Mouse (Mus musculus): ENCODE results near the gene Scarb1.
A peak's percentile ranks its signal among the peaks of the same experiment; 100 is the strongest.
"Not testable (repeated sequence)": the region's sequence is repeated elsewhere in the genome, so short reads cannot be mapped to it uniquely, and the experiment has no call there.

Scarb1 gene

DNA sequence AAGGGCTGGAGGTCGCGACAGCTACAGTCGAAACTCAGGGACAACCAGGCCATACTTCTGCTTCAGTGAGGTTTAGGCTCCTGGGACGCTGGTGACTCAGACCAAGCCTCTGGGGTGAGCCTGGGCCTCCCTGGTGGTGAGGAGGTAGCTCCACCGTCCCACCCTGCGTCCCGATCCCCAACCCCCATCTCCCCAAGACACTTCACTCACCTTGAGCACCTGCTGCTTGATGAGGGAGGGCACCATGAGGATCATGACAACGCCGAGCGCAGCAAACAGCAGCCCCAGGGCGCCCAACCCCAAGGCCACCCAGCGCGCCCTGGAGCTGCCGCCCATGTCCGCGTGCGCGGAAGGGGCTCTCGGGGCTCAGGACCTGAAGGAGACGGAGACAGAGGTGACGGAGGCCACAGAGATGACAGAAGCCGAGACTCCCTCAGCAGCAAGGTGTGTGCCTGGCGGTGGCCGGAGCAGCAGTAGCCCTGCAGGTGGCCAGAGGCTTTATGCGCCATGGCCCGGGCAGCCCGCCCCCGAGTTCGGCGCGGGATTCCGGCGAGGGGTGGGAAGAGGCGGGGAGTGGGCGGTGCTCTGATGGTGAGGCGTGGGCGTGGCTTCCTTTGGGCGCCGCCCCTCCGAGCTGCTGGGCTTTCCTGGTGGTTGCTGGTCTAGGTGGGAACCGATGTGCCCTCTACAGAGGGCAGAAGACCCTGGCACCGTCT lies at the start of gene Scarb1:
Scarb1 (minus strand) TSS at position 548 of the 716 bp plus-strand sequence.
- DNase-seq: peak; percentile 77 to 80

DNA sequence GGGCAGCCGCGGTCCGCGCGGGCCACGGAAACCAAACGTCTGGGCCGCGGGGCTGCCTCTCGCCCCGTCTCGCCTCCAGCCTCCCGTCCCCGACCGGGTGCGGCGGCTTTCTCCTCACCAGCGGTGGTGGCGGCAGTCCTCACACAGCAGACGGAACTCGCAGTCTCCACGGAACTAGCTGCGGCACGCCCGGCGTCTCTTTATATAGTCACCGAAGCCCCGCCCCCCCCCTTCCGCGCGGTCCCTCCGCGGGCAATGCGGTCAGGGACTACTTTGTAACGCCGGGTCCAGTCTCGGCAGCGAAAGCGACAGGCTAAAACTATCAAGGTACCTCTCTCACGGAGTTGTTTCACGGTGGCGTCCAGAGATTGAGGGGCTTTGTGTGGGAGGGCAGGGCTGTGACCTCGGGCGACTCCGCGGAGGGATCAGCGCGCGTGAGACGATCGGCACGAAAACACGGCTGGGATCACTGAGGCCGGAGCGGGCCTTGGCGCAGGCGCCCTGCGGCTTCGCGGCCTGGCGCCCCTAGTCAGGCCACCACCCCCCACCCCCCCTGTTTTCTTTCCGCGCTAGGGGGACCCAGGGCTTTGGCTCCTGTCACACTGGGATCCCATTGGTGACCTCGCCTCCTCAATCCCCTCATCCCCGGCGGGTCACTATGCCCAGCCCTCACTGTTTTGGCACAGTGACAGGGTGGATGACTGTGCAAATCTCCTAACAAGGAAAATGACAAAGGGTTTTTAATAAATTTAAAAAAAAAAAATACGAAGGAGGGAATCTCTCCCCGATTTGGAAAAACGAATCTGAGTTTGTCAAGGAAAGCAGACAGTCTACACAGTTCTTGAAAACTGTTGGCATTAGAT lies 48.9 kb upstream of the Scarb1 start, which contains the start of gene Ubc:
Ubc (minus strand) TSS at position 624 of the 863 bp plus-strand sequence.
- peak; percentile 93 for DNase-seq

DNA sequence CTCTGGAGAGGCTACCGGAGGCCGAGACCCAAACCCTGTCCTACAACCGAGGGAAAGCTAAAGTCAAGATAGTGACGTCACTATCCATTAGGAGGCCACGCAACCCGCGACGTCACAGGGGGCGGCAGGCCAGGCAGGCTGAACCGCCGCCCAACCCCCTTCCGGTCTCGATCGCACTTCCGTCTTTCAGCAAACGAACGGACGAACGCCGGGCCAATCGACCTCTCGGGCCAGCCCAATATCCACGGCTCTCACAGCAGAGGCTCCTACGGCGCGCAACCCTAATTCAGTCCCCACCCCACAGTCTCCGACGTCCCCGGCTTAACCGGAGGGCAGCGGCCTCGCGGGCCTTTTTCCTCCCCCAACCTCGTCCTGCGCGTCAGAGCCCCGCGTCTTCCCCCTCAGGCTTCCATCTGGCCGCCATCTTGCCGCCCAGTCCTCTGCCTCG lies 48.3 kb upstream of the Scarb1 start, which contains the start of gene Gm10382:
Gm10382 (plus strand) TSS at position 192 of the 448 bp plus-strand sequence.
- peak; percentile 86 to 92 for DNase-seq

DNA sequence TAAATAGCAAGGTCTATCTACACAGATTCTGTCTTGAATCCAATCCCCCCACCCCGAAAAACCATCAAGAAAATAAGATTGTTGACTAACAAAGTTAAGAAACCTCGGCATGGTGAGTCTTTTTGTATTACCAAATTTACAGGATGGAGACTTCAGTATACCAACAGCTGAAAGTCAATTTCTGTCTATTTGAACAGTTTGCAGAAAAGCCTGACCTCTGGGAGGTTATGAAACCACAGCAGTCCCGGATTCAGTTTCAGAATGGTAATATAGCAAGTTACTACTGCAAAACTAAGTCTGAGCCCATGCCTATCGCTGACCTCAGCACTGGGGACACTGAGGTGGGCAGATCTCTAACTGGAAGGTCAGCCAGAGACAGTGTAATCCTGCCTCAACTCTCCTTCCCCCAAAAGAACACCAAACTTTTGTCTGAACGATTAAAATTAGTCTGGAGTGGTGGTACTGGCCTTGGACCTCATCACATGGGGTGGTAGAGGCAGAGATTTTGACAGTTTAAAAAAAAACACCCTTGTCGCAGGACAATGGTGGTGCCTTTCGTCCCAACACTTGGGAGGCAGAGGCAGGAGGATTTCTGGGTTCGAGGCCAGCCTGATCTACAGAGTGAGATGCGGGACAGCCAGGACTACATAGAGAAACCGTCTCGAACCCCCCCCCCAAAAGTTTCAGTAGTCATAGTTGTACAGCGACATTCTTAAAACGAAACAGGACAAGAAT lies 47.6 kb upstream of the Scarb1 start:
- no peak for DNase-seq

DNA sequence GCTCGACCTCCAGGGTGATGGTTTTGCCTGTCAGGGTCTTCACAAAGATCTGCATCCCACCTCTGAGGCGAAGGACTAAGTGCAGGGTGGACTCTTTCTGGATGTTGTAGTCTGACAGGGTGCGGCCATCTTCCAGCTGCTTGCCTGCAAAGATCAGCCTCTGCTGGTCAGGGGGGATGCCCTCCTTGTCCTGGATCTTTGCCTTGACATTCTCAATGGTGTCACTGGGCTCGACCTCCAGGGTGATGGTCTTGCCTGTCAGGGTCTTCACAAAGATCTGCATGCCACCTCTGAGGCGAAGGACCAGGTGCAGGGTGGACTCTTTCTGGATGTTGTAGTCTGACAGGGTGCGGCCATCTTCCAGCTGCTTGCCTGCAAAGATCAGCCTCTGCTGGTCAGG lies 46.4 kb upstream of the Scarb1 start:
- DNase-seq: not testable (repeated sequence)

DNA sequence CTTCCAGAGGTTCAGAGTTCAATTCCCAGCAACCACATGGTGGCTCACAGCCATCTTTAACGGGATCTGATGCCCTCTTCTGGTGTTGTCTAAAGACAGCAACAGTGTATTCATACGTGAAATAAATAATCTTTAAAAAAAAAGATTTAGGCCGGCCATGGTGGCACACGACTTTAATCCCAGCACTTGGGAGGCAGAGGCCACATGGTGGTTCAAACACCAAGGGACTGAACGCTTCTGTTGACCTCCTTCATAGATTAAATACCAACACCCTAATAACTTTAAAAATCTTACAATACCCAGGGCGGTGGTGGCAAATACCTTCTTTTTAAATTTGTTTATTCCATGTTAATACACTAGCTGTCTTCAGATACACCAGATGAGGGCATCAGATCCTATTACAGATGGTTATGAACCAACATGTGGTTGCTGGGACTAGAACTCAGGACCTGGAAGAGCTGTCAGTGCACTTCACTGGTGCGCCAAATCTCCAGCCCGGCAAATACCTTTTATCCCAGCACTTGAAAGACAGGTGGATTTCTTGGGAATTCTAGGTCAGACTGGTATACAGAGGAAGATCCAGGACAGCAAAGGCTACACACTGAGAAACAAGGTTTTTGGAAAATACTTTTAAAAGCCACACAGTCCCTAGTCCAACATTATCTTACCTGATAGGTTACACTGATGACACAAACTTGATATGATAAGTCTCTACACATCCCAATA lies 44.5 kb upstream of the Scarb1 start:
- DNase-seq: peak in 1 of 2 experiments; percentile 8

DNA sequence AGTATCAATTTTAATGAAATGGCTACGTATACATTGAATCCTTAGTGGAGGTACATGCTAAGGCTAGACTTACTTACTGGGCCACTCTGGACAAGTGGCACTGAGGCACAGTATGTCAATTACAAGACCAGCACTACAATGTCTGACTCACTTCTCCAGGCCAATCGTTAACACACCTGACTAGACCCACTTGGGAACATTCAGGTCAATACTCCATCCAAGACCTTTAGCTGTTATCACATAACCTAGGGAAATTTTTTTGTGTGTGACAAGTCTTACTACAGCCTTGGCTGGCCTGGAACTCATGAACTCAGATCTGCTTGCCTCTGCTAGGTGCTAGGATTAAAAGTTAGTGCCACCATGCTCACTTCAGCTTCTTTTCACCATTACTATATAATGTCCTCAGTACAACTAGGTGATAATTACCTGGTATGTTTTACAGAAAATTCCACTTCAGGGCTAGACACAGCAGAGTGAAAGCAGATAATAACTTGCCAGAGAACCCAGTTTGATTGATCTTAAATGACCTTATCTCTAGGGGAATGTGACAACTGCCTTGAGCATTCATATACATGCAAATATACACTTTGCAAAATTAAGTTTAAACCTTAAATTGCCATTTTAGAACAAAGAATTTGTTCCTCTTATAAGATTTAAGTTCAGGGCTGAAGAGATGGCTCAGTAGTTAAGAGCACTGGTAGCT lies 43.8 kb upstream of the Scarb1 start:
- DNase-seq: no peak

DNA sequence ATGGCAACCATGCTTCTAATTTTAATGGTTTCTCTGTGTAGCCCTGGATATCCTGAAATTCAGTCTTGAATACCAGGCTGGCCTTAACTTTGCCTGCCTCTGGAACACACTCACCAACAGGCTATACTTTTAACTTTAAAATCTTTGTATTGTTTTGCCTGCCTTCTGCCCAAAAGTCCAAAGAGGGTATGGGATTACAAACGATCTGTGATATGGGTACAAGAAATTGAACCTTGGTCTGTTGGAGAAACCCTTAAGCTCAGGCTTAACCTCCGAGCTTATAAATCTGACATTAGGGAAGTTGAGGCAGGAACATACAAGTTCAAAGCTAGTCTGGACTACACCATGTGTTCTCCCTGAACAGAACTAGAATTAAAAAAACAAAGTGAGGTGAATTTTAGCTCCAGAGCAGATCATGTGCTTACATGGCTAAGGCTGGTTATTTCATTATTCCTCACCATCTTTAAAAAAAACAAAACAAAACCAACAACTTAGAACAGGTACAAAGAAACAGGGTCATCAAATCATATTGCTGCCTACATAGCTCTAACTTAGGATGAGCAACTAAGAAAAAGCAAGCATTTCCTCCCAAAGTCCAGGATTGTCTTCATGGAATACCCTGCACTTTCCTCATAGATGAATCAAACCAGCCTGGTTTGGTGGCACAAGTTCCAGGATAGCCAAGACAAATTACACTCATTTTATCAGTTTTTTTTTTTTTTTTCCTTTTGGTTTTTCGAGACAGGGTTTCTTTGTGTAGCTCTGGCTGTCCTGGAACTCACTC lies 42.9 kb upstream of the Scarb1 start:
- DNase-seq: no peak

DNA sequence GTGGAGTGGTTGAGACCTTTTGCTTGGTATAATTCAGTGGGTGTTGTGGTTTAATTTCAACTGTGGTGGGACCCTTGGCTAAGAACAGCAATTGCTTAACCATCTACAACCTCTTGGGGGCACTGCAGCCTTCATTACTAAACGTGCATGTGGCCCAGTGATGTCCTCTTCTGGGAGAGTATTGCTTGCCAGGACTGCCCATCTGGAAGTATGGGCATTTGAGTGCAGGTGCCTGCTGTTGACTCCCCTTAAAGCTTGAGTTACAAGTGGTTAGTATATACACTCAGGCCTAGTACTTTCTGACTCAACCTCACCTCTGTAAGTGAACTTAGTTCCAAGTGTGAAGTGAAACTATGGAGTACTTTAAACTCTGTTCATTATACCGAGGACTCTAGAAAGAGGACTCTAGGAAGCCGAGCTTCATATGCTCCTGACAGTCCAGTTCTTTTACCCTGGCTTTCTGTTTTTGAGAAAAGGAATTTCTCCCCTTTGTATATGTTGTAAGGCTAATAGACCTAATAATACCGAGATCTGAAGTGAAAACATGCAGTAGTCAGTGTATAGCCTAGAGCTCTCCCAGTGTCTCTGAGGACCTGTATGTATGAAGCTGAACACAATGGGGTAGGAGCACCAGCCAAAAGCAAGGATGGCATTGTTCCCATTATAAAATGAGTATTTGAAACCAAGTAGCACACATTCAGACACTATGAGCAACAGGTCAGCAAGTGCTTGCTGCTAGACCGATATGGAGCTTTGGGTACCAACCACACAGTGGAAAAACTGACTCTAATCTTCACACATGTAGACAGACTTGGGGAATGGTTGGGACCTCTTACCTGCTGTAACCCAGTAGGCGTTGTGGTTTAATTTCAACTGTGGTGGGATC lies 42.0 kb upstream of the Scarb1 start:
- DNase-seq: peak; percentile 73 to 79

DNA sequence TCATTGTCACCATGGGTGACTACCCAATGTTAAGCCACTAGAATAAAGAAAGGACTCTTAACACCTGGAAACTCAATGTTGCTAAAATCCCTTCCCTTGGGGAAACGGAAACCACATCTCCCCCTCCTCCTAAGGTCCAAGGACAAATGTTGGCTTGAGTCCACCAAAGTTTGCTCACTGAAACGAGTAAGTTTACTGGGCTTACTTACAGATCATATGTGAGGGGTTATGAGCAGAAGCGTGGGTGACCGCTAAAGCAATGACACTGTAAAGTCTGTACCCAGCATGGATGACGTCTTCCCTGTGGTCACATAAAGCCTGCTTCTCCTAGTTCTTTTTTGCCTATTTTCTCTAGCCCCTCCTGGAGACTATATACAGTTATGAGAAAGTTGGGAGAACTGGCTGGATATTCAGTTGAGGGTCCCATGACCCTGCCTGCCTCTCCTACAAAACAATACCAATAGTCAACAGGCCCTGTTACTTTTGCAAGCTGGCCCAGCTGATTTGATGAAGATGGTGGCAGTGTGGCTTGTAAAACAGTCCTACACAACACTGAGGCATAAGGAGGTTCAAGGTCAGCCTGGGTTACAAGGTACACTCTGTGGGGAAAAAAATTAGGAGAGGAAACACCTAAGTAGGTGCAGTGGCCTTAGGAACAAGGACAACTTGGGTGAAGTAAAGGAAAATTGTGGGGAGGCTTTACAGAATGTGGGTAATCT lies 41.2 kb upstream of the Scarb1 start:
- no peak for DNase-seq

DNA sequence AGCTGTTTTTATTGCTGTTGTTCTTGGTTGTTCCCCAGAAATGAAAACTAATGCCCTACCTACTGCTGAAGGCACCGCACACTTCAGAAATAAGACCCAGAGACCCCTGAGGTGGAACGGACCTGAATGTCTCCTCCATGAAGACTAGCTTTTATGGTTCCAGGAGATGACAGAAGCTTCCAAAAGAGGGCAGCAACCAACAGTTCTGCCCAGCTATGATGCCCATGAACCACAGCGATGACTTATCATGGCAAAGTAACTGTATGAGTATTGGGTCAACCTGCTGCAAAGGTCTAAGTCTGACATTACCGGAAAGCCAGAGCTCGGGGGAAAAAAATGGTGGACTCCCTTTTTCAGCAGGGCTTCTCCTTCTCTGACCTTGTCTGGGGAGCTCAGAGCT lies 38.0 kb upstream of the Scarb1 start:
- no peak for DNase-seq

DNA sequence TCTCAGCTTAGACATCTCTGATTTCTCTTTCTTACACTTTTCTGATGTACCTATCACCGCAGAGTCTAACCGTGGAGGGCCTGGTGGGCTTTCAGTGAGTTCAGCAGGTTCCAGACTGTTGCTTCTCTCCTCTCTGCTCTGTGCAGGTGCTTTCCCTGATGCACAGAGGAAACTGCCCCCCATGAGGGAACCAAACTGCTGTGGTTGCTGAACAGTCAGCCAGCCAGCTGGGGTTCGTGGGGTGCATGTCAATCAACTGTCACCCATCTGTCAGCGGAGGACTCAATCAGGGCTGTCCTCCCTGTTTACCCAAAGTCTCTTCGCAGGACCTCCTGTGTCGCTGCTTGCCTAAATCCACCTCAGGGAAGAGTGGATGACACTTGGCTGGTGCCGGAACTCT lies 36.3 kb upstream of the Scarb1 start:
- no peak for DNase-seq

DNA sequence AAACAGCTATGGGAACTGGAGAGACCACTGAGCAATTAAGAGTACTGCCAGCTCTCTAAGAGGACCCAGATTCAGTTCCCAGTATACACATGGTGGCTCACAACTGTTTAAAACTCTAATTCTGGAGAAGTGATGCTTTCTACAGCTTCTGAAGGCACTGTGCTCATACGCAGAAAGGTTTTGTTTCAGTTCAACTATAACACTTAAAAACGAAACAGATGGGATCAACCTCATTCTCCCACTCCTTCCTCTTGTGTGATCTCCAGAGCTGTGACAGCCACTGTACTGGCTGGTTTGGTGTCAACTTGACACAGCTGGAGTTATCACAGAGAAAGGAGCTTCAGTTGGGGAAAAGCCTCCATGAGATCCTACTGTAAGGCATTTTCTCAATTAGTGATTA lies 35.0 kb upstream of the Scarb1 start:
- no peak for DNase-seq

DNA sequence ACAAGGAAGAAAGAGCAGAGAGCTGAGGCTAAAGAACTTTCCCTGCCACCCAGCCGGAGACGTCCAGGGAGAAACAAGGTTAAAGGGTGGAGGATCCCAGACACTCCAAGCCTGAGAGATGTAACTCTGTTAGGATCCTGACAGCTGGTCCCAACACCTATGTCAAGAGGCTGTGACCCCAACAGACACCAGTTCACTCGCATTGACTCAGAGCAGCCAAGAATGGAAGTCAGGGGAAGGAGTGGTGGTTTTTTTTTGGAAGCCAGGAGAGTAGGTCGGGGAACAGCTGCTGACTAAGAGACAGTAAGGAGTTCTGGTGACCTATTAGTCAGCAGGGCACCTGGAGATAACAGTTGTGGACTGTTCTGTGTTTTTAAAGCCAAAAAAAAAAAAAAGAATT lies 31.1 kb upstream of the Scarb1 start:
- DNase-seq: no peak

DNA sequence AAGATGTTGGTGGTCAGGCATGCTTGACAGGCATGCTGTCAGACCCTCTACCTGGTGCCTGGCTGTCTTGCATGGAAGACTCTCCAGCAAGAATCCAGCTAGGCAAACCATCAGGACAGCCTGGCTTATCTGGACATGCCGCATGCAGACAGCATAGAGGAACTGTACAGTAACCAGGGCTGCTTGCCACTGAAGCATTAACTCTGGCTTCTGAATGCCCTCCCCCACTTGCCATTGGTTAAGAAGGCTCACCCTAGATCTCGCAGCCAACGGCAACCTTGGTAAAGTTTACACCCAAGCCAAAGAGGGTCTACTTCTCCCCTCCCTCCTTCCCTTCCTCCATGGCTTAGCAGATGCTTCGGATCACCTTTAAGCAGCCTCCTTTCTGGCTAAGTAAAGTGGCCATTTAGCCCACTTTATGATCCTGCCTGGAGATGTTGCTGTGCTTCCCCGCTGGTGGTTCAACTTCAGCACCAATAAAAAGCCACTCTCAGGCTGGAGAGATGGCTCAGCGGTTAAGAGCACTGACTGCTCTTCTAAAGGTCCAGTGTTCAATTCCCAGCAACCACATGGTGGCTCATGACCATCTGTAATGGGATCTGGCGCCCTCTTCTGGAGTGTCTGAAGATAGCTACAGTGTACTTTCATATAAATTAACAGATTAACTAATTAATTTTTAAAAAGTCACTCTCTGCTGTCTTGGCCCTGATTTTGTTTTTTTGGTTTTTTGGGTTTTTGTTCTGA lies 30.2 kb upstream of the Scarb1 start:
- no peak for DNase-seq

DNA sequence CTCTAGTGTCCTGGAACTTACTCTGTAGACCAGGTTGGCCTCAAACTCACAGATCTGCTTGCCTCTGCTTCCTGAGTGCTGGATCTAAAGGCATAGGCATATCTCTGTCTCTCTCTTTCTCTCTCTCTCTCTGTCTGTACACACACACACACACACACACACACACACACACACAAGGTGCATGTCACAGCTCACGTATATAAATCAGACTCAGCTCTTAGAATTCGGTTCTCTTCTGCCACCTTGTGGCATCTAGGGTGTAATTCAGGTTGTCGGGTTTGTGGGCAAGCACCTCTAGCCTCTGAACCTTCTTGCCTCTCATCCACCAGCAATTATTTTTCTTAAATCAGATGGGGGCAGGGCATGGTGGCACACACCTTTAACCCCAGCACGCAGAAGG lies 27.7 kb upstream of the Scarb1 start:
- peak; percentile 79 to 82 for DNase-seq

DNA sequence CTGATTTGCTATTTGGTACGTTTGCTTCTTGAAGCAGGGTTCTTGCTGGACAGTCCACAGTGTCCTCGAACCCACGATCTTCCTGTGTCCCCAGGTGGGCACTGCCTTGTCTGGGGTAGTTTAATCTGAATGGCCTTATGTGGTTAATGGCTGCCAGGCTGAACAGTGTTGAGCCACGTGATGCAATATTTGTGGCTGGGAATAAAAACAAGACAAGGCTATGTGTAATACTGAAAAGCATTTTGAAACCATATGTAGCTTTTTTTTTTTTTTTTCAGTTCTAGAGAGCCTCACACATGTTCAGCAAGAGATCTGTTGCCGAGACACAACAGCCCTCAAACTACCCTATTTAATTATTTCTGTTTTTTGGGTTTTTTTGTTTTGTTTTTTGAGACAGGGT lies 27.3 kb upstream of the Scarb1 start:
- no peak for DNase-seq

DNA sequence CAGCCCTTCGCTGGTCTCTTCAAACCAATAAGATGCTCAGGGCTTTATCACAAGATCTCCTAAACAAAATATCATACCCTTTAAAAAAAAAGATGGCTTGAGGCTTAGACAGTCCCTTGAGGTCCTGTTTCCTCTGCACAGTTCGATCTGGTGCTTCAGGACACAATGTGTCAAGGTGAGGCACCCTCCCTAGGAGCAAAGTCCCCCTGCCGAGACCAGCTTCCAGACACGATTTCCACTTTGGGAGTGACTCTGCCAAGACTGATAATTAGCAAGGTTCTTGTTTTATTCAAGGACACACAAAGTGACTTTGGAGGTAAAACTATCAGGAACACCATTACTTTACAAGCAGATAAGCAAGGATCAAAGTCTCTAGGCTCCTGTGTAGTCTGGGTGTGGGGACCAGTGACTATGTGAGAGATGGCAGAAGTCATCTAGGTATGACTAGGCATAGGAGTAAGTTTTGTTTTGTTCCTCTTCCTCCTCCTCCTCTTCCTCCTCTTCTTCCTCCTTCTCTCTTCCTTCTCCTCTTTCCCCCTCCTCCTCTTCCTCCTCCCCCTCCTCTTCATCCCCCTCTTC lies 24.0 kb upstream of the Scarb1 start:
- no peak for DNase-seq

All from cerebellum, postnatal 14 days (tissue).